33 mouse cellular contexts compared by ENCODE assay signal in genomic region chrX:11987602-11988001, GRCm38 (mm10).
"Had no signal": no experiment of that assay in that cellular context is flagged by ENCODE, and none has a peak within 500 bp of the region (broad histone marks: within the 10 kb centered on the region; RNA-seq: fewer than 3 reads in every experiment).

No protein-coding gene starts in this region.

- H3K9ac ChIP-seq: heart, embryonic 12.5 days; heart, embryonic 13.5 days; heart, embryonic 15.5 days; hindbrain, embryonic 12.5 days; hindbrain, embryonic 13.5 days; hindbrain, embryonic 14.5 days; hindbrain, embryonic 15.5 days; intestine, embryonic 15.5 days; kidney, embryonic 15.5 days had no signal

- DNase-seq: heart, postnatal 10 days; heart, postnatal 14 days; heart, postnatal 36 days; heart, postnatal 4 days; kidney, adult 11 months; kidney, adult 18-20 months; kidney, adult 2 months; kidney, adult 8-10 months; kidney, adult 9 months; kidney, postnatal 10 days; kidney, postnatal 14 days; kidney, postnatal 25 days; kidney, postnatal 36 days; kidney, postnatal 4 days; layer of hippocampus, adult 9-11 months; layer of hippocampus, postnatal 36 days had no signal

- H3K4me1 ChIP-seq: heart, embryonic 13.5 days; heart, embryonic 15.5 days; hindbrain, embryonic 12.5 days; hindbrain, embryonic 15.5 days; intestine, embryonic 15.5 days; kidney, embryonic 15.5 days had no signal

- H3K27ac ChIP-seq: heart, embryonic 13.5 days; heart, embryonic 15.5 days; hindbrain, embryonic 10.5 days; hindbrain, embryonic 12.5 days; hindbrain, embryonic 13.5 days; hindbrain, embryonic 14.5 days; hindbrain, embryonic 15.5 days; hindbrain, postnatal 0 days; intestine, embryonic 15.5 days; kidney, embryonic 15.5 days; kidney, postnatal 0 days; layer of hippocampus, adult 2 months; left cerebral cortex, adult 2 months had no signal

- H3K36me3 ChIP-seq: heart, embryonic 12.5 days; heart, embryonic 13.5 days; heart, embryonic 15.5 days; hindbrain, embryonic 10.5 days; hindbrain, embryonic 12.5 days; hindbrain, embryonic 13.5 days; hindbrain, embryonic 15.5 days; intestine, embryonic 15.5 days; kidney, embryonic 15.5 days had no signal

- H3K9me3 ChIP-seq: heart, embryonic 12.5 days; heart, embryonic 13.5 days; heart, embryonic 15.5 days; hindbrain, embryonic 10.5 days; hindbrain, embryonic 12.5 days; hindbrain, embryonic 13.5 days; hindbrain, embryonic 15.5 days; intestine, embryonic 15.5 days; kidney, embryonic 15.5 days had no signal

- H3K4me2 ChIP-seq: heart, embryonic 12.5 days; heart, embryonic 13.5 days; heart, embryonic 15.5 days; hindbrain, embryonic 12.5 days; hindbrain, embryonic 13.5 days; hindbrain, embryonic 14.5 days; hindbrain, embryonic 15.5 days; intestine, embryonic 15.5 days; kidney, embryonic 15.5 days had no signal

- H3K27me3 ChIP-seq: heart, embryonic 15.5 days; intestine, embryonic 15.5 days had no signal

- H3K4me3 ChIP-seq: heart, embryonic 12.5 days; heart, embryonic 13.5 days; heart, embryonic 15.5 days; hindbrain, embryonic 10.5 days; hindbrain, embryonic 12.5 days; hindbrain, embryonic 13.5 days; hindbrain, embryonic 15.5 days; intestine, embryonic 15.5 days; kidney, embryonic 15.5 days; layer of hippocampus, adult 2 months; left cerebral cortex, adult 2 months had no signal

- ATAC-seq: hindbrain, postnatal 0 days; inflammation-experienced regulatory T-cells, adult 6 months; intestine, embryonic 15.5 days; intestine, embryonic 16.5 days; intestine, postnatal 0 days had no signal
